Mouse (Mus musculus): ENCODE data around the gene Dicer1.

The Dicer1 gene

GRCm38 (mm10) chr12:104751814-104752765, at the start of gene Dicer1:
Dicer1 (minus strand) TSS chr12:104751952.
- in situ Hi-C loops (cut with MboI, MseI) = no loop called here

- in situ Hi-C loops (cut with MboI, MseI) = no loop called here
These were observed 47.6 kb upstream of the Dicer1 start for GRCm38 (mm10) chr12:104799365-104799764.

GRCm38 (mm10) chr12:104797905-104798304, 46.2 kb upstream of the Dicer1 start:
- in situ Hi-C loops (cut with MboI, MseI) = no loop called here

GRCm38 (mm10) chr12:104796635-104797378, 45.1 kb upstream of the Dicer1 start:
- in situ Hi-C loops (cut with MboI, MseI) = no loop called here

- in situ Hi-C loops (cut with MboI, MseI) = no loop called here
These were observed 43.2 kb upstream of the Dicer1 start for GRCm38 (mm10) chr12:104794957-104795356.

- in situ Hi-C loops (cut with MboI, MseI) = no loop called here
These were observed 41.7 kb upstream of the Dicer1 start for GRCm38 (mm10) chr12:104793486-104793885.

- in situ Hi-C loops (cut with MboI, MseI) = no loop called here
These were observed 25.9 kb upstream of the Dicer1 start for GRCm38 (mm10) chr12:104777603-104778002.

GRCm38 (mm10) chr12:104771941-104772340, 20.2 kb upstream of the Dicer1 start:
- in situ Hi-C loops (cut with MboI, MseI) = no loop called here

- in situ Hi-C loops (cut with MboI, MseI) = no loop called here
These were observed 17.5 kb upstream of the Dicer1 start for GRCm38 (mm10) chr12:104769201-104769785.

GRCm38 (mm10) chr12:104767183-104767582, 15.4 kb upstream of the Dicer1 start:
- in situ Hi-C loops (cut with MboI, MseI) = no loop called here

- in situ Hi-C loops (cut with MboI, MseI) = no loop called here
These were observed 14.0 kb upstream of the Dicer1 start for GRCm38 (mm10) chr12:104765761-104766160.

GRCm38 (mm10) chr12:104765116-104765515, 13.4 kb upstream of the Dicer1 start:
- in situ Hi-C loops (cut with MboI, MseI) = no loop called here

GRCm38 (mm10) chr12:104763918-104764317, 12.2 kb upstream of the Dicer1 start:
- in situ Hi-C loops (cut with MboI, MseI) = no loop called here

GRCm38 (mm10) chr12:104761411-104761810, 9.7 kb upstream of the Dicer1 start:
- in situ Hi-C loops (cut with MboI, MseI) = no loop called here

- in situ Hi-C loops (cut with MboI, MseI) = no loop called here
These were observed 6.3 kb upstream of the Dicer1 start for GRCm38 (mm10) chr12:104758066-104758465.

- in situ Hi-C loops (cut with MboI, MseI) = no loop called here
These were observed 1.9 kb upstream of the Dicer1 start for GRCm38 (mm10) chr12:104753686-104754085.

GRCm38 (mm10) chr12:104751331-104751813, 380 bp downstream of the Dicer1 start:
- in situ Hi-C loops (cut with MboI, MseI) = no loop called here

GRCm38 (mm10) chr12:104748946-104749345, 2.8 kb downstream of the Dicer1 start:
- in situ Hi-C loops (cut with MboI, MseI) = loop anchor here (5.0 to 25.0 kb wide), 4 partner anchors 37 to 1063 kb away; partner anchors contain the start of genes Glrx5 and Gskip

- in situ Hi-C loops (cut with MboI, MseI) = loop anchor here (5.0 to 25.0 kb wide), 4 partner anchors 35 to 1065 kb away; partner anchors contain the start of genes Glrx5 and Gskip
These were observed 4.5 kb downstream of the Dicer1 start for GRCm38 (mm10) chr12:104747252-104747651.

- in situ Hi-C loops (cut with MboI, MseI) = loop anchor here (5.0 to 25.0 kb wide), 4 partner anchors 34 to 1066 kb away; partner anchors contain the start of genes Glrx5 and Gskip
These were observed 5.2 kb downstream of the Dicer1 start for GRCm38 (mm10) chr12:104746601-104747000.

GRCm38 (mm10) chr12:104743687-104744086, 8.1 kb downstream of the Dicer1 start:
- in situ Hi-C loops (cut with MboI, MseI) = loop anchor here (10.0 to 25.0 kb wide), 2 partner anchors 291 to 1069 kb away; partner anchors contain the start of gene Glrx5

All from T-helper 1 cell (primary cell).